Mouse (Mus musculus) midbrain, embryonic 13.5 days (tissue): ENCODE measurements around the gene Svs4. TPM values are rescaled to one million over a fixed set of nuclear protein-coding genes. Genes with fewer than 3 reads are reported as not detected.
"Not testable (repeated sequence)": the region's sequence is repeated elsewhere in the genome, so short reads cannot be mapped to it uniquely, and the experiment has no call there.

ENCODE experiments used
- ATAC-seq: fragments of 200-750 bp; cut with Nextera tagmentation; 2 replicates; pipeline ENCODE4 v1.8.0; 2017; ENCODE audit warnings: mild to moderate bottlenecking, moderate TSS enrichment, moderate library complexity
- H3K27ac ChIP-seq: fragments of 300-500 bp; sonication (generic); 2 replicates; pipeline ENCODE4 v1.5.1; 2015; ENCODE audit warnings: inconsistent platforms, mild to moderate bottlenecking, moderate library complexity
- H3K27me3 ChIP-seq: fragments of 300-500 bp; sonication (generic); 2 replicates; pipeline ENCODE4 v1.6.1; 2015; ENCODE audit warnings: mild to moderate bottlenecking, inconsistent platforms
- H3K36me3 ChIP-seq: fragments of 300-500 bp; sonication (generic); 2 replicates; pipeline ENCODE4 v1.6.1; 2015; ENCODE audit warnings: mild to moderate bottlenecking, inconsistent platforms
- H3K4me1 ChIP-seq: fragments of 300-500 bp; sonication (generic); replicated peaks from 2 replicates; pipeline ENCODE4 v1.6.1; 2015; ENCODE audit warnings: inconsistent platforms
- H3K4me2 ChIP-seq: fragments of 300-500 bp; sonication (generic); replicated peaks from 2 replicates; pipeline ENCODE4 v1.6.1; 2015; ENCODE audit warnings: moderate library complexity, mild to moderate bottlenecking, inconsistent platforms
- H3K4me3 ChIP-seq: fragments of 300-500 bp; sonication (generic); replicated peaks from 2 replicates; pipeline ENCODE4 v1.5.1; 2015; ENCODE audit warnings: mild to moderate bottlenecking, inconsistent platforms
- H3K9ac ChIP-seq: fragments of 300-500 bp; sonication (generic); replicated peaks from 2 replicates; pipeline ENCODE4 v1.6.1; 2015; ENCODE audit warnings: mild to moderate bottlenecking, inconsistent platforms
- H3K9me3 ChIP-seq: fragments of 300-500 bp; sonication (generic); 2 replicates; pipeline ENCODE4 v1.6.1; 2016; ENCODE audit warnings: mild to moderate bottlenecking, inconsistent platforms
- WGBS: fragments of 180-500 bp; shearing (Covaris S2); methylation state at CpG from one replicate; pipeline ENCODE4 v1.1.7; 2015; 5-methylcytosine and 5-hydroxymethylcytosine counted together
- polyA plus RNA-seq: library from polyadenylated mRNA; unstranded; fragments of >200 nt; fragmentation: Nextera tagmentation; extraction: Ambion mirVana; gene quantifications from 2 replicates; pipeline ENCODE4 v1.2.1, GENCODE M21; 2015

Gene Svs4
- not detected in 2 replicates for polyA plus RNA-seq

- Histone ChIP-seq H3K27ac (no peak within 1 kb of the TSS), H3K27me3 (no peaks in the 10 kb centered on the region), H3K9me3 (no peaks in the 10 kb centered on the region), H3K4me2 (no peak within 1 kb of the TSS), H3K9ac (no peak within 1 kb of the TSS), H3K4me1 (no peaks in the 10 kb centered on the region), H3K4me3 (no peak within 1 kb of the TSS), H3K36me3 (no peaks in the 10 kb centered on the region)
- 95% methylated on average over 4 of the region's 4 CpGs for WGBS
- ATAC-seq: no peak
Measured at GRCm38 (mm10) chr2:164278359-164278758, at the start of gene Svs4. Gene Svs4, minus strand, starts transcription at chr2:164278459.

DNA sequence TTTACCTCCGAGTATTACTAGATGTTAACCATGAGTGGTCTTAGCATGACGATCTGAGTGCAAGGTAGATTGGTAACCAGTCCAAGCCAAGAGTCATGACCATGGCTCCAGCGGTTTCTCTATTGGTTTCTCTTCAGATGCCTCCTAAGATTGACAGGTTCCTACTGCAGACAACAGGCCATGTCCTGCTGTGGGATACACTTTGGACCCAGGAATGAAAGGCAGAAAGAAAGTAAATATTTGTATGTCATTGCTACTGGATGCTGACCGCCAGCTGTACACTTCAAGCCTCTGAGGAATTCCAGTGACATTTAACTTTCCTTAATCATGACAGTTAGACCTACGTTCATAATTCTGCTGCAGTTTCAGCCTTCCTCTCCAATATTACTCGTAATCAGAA is 42.7 kb upstream of the Svs4 start:
- 87% methylated on average over 6 of the region's 6 CpGs for WGBS
- no peak overlapping the region for H3K4me3 ChIP-seq
- no peak for ATAC-seq
- H3K9me3 ChIP-seq: no peaks in the 10 kb centered on the region
- no peaks in the 10 kb centered on the region for H3K4me1 ChIP-seq
- no peaks in the 10 kb centered on the region for H3K36me3 ChIP-seq
- no peak overlapping the region for H3K27ac ChIP-seq
- no peak overlapping the region for H3K9ac ChIP-seq
- no peaks in the 10 kb centered on the region for H3K27me3 ChIP-seq
- H3K4me2 ChIP-seq: no peak overlapping the region

GRCm38 (mm10) chr2:164316451-164316850 is 38.2 kb upstream of the Svs4 start, which contains the start of gene Svs6:
Gene Svs6, plus strand, starts transcription at chr2:164316751.
- not testable (repeated sequence) for H3K36me3 ChIP-seq, H3K4me3 ChIP-seq, H3K9ac ChIP-seq, ATAC-seq, H3K9me3 ChIP-seq, H3K27ac ChIP-seq, H3K27me3 ChIP-seq, H3K4me1 ChIP-seq, H3K4me2 ChIP-seq
- 84% methylated on average over 1 of the region's 1 CpGs for WGBS

DNA sequence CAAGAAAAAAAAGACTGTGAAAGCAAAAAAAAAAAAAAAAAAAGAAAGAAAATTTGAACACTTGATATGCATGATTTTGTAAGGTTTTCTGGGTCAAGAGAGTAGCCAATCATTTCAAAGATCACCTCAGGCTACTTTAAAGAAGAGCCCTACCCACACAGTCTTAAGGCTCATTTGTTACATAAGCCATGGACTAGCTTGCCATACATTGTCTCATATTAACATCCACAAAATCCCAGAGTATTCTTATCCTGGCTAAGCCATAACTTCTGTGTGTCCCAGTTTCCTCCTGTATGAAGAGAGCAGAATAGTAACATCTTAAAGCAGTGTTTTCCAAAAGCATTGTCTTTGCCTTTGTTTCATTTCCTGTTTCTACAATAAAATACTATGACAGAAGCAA is 37.2 kb upstream of the Svs4 start:
- not testable (repeated sequence) for ATAC-seq, H3K4me2 ChIP-seq, H3K27ac ChIP-seq, H3K4me1 ChIP-seq, H3K9ac ChIP-seq, H3K36me3 ChIP-seq, H3K9me3 ChIP-seq, H3K4me3 ChIP-seq, H3K27me3 ChIP-seq

GRCm38 (mm10) chr2:164312599-164312998 is 34.3 kb upstream of the Svs4 start:
- no peak overlapping the region for H3K4me2 ChIP-seq
- H3K4me1 ChIP-seq: no peaks in the 10 kb centered on the region
- H3K9me3 ChIP-seq: no peaks in the 10 kb centered on the region
- no peaks in the 10 kb centered on the region for H3K27me3 ChIP-seq
- H3K9ac ChIP-seq: no peak overlapping the region
- ATAC-seq: no peak
- no peak overlapping the region for H3K27ac ChIP-seq
- no peak overlapping the region for H3K4me3 ChIP-seq
- WGBS: 89% methylated on average over 5 of the region's 5 CpGs
- H3K36me3 ChIP-seq: no peaks in the 10 kb centered on the region

- not testable (repeated sequence) for H3K4me2 ChIP-seq, H3K27ac ChIP-seq, ATAC-seq, H3K9me3 ChIP-seq, H3K27me3 ChIP-seq, H3K36me3 ChIP-seq, H3K4me3 ChIP-seq, H3K9ac ChIP-seq, H3K4me1 ChIP-seq
- 79% methylated on average over 1 of the region's 1 CpGs for WGBS
Measured at GRCm38 (mm10) chr2:164288968-164289367, 10.7 kb upstream of the Svs4 start, which contains the start of gene Svs3a. Gene Svs3a, plus strand, starts transcription at chr2:164289268.

- H3K27ac ChIP-seq, H3K9me3 ChIP-seq, H3K4me3 ChIP-seq, H3K27me3 ChIP-seq, ATAC-seq, H3K4me2 ChIP-seq, H3K9ac ChIP-seq, H3K4me1 ChIP-seq, H3K36me3 ChIP-seq: not testable (repeated sequence)
- WGBS: 85% methylated on average over 1 of the region's 1 CpGs
Measured at GRCm38 (mm10) chr2:164256540-164256939, 21.7 kb downstream of the Svs4 start, which contains the start of gene Svs3b. Gene Svs3b, minus strand, starts transcription at chr2:164256640.

DNA sequence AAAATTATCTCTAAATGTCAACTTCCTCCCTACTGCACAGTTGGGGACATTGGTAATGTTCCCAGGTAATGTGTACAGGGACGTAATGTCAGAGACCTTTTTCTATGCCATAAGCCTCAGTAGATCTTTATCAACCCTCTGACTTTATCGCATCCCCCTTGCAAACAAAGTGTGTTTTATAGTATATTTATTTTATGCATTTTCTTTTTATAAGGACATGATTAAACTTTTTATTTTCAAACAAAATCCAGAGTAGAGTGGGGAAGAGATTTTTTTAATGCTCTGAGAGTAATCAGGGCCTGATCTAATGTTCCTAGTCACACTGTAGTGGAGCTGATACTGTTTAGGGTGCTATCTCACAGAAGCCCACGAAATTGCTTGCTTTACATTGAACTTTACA is 39.9 kb downstream of the Svs4 start, which contains the start of gene Svs2:
TSS of gene Svs2 (minus strand) at position 101 of the 400 bp plus-strand sequence.
- Histone ChIP-seq H3K4me1 (no peaks in the 10 kb centered on the region), H3K36me3 (no peaks in the 10 kb centered on the region), H3K4me2 (no peak within 1 kb of the TSS), H3K4me3 (no peak within 1 kb of the TSS), H3K27ac (no peak within 1 kb of the TSS), H3K9ac (no peak within 1 kb of the TSS), H3K27me3 (no peaks in the 10 kb centered on the region), H3K9me3 (no peaks in the 10 kb centered on the region)
- no peak for ATAC-seq
- WGBS: 87% methylated on average over 3 of the region's 3 CpGs

- H3K4me1 ChIP-seq: no peaks in the 10 kb centered on the region
- no peak overlapping the region for H3K4me2 ChIP-seq
- whole genome bisulfite sequencing: 93% methylated on average over 8 of the region's 8 CpGs
- H3K9ac ChIP-seq: no peak overlapping the region
- no peak overlapping the region for H3K4me3 ChIP-seq
- H3K27ac ChIP-seq: no peak overlapping the region
- no peak for ATAC-seq
- no peaks in the 10 kb centered on the region for H3K36me3 ChIP-seq
- no peaks in the 10 kb centered on the region for H3K9me3 ChIP-seq
- no peaks in the 10 kb centered on the region for H3K27me3 ChIP-seq
Measured at GRCm38 (mm10) chr2:164232671-164233070, 45.6 kb downstream of the Svs4 start.

DNA sequence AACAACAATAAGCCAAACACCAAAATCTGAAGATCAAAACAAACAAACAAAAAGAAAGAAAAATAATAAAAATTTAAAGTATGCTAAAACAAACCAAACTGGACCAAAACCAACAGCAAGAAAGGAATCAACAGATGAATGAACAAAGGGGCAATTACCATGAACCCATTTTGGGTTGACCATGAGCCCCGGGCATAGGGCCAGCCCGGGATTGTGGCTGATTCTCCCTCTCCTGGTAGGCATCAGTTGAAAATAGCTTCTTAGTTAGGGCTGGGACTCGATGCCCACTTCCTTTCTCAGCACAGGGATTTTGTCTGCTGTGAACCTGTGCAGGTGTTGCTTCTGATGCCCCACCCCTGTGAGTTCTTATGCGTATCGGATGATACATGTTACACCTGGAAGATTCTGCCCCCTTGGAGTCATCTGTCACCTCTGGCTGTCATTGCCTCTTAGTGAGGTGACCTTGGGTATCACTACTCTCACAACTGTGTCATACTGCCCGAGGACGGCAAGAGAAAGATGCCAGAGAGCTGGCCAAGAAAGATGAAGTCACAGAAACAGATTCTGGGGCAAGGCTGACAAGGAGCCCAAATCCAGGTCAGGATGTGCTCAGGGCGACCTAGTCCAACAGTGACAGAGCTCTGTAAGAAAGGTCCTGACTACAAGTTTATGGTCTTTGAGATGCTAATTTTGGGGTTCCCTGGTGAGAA is 49.7 kb downstream of the Svs4 start:
- Histone ChIP-seq H3K9ac (no peak overlapping the region), H3K9me3 (no peaks in the 10 kb centered on the region), H3K4me2 (no peak overlapping the region), H3K4me3 (no peak overlapping the region), H3K4me1 (no peaks in the 10 kb centered on the region), H3K36me3 (no peaks in the 10 kb centered on the region), H3K27me3 (no peaks in the 10 kb centered on the region), H3K27ac (no peak overlapping the region)
- no peak for ATAC-seq
- WGBS: 85% methylated on average over 8 of the region's 8 CpGs

Other genes starting within 250 kb of the Svs4 start
- 27.0 and 28.3 TPM in 2 replicates for gene Stk4, start 208.1 kb downstream of the Svs4 start, polyA plus RNA-seq
- gene Tomm34, start 207.3 kb downstream of the Svs4 start, polyA plus RNA-seq: 44.2 and 48.4 TPM in 2 replicates
- 0.16 and 0.23 TPM in 2 replicates for gene Kcns1, start 107.3 kb downstream of the Svs4 start, polyA plus RNA-seq
- gene Wfdc5, start 95.7 kb downstream of the Svs4 start, polyA plus RNA-seq: not detected in 2 replicates
- gene Wfdc12, start 87.9 kb downstream of the Svs4 start, polyA plus RNA-seq: not detected in 2 replicates
- gene Wfdc15a, start 78.3 kb downstream of the Svs4 start, polyA plus RNA-seq: not detected in 2 replicates
- not detected in 2 replicates for gene Wfdc15b, start 56.8 kb downstream of the Svs4 start, polyA plus RNA-seq
- not detected in 2 replicates for gene Svs2, start 40.0 kb downstream of the Svs4 start, polyA plus RNA-seq
- not detected in 2 replicates for gene Svs3b, start 21.8 kb downstream of the Svs4 start, polyA plus RNA-seq
- not detected in 2 replicates for gene Svs3a, start 10.8 kb upstream of the Svs4 start, polyA plus RNA-seq
- not detected in 2 replicates for gene Svs6, start 38.3 kb upstream of the Svs4 start, polyA plus RNA-seq
- gene Svs5, start 54.3 kb upstream of the Svs4 start, polyA plus RNA-seq: not detected in 2 replicates
- gene Slpi, start 110.6 kb upstream of the Svs4 start, polyA plus RNA-seq: 0.36 TPM in 1 of 2 replicates, not detected in the other
- gene Rbpjl, start 124.7 kb upstream of the Svs4 start, polyA plus RNA-seq: not detected in 2 replicates
- gene Matn4, start 126.7 kb upstream of the Svs4 start, polyA plus RNA-seq: 0.26 and 0.39 TPM in 2 replicates
- gene Sdc4, start 165.4 kb upstream of the Svs4 start, polyA plus RNA-seq: 6.5 and 7.3 TPM in 2 replicates
- 77.6 and 81.1 TPM in 2 replicates for gene Sys1, start 178.5 kb upstream of the Svs4 start, polyA plus RNA-seq
- 4.5 and 5.2 TPM in 2 replicates for gene Gm20458, start 182.5 kb upstream of the Svs4 start, polyA plus RNA-seq
- gene Trp53tg5, start 195.3 kb upstream of the Svs4 start, polyA plus RNA-seq: not detected in 2 replicates
- 8.7 and 8.8 TPM in 2 replicates for gene Dbndd2, start 207.6 kb upstream of the Svs4 start, polyA plus RNA-seq
- 64.2 and 67.8 TPM in 2 replicates for gene Pigt, start 219.1 kb upstream of the Svs4 start, polyA plus RNA-seq